Mouse (Mus musculus) G1E (cell line): Measurements from ENCODE around the gene 1700018F24Rik.

Experiments used
- CTCF ChIP-seq: IDR thresholded peaks from 2 replicates; pipeline ENCODE4 v1.5.1; 2012; ENCODE audit warnings: low read depth, low read length, inconsistent platforms, mixed read lengths
- GATA1 ChIP-seq: IDR thresholded peaks from 2 replicates; pipeline ENCODE4 v1.6.1; 2012; ENCODE audit warnings: borderline replicate concordance, low read length, inconsistent platforms, mixed read lengths
- GATA2 ChIP-seq: IDR thresholded peaks from 2 replicates; pipeline ENCODE4 v1.6.1; 2012; ENCODE audit warnings: low read depth, low read length, inconsistent platforms, borderline replicate concordance
- POLR2AphosphoS5 ChIP-seq: IDR thresholded peaks from 2 replicates; pipeline ENCODE4 v1.6.1; 2012; ENCODE audit warnings: low read depth, low read length, inconsistent platforms; ENCODE audit not compliant: insufficient replicate concordance
- TAL1 ChIP-seq: conservative IDR thresholded peaks from 2 replicates; pipeline ENCODE4 v1.6.1; 2012; ENCODE audit warnings: low read depth, low read length, inconsistent platforms, mixed read lengths

GRCm38 (mm10) chr5:145088186-145088585 is 45.4 kb downstream of the 1700018F24Rik start:
- TF ChIP-seq CTCF (no peak), TAL1 (no peak), GATA1 (no peak), POLR2AphosphoS5 (no peak), GATA2 (no peak)
